Mouse (Mus musculus) lung, postnatal 0 days (tissue): ENCODE measurements around the gene Nkx1-2.

ENCODE experiments used
- CTCF ChIP-seq: IDR thresholded peaks from 2 replicates; pipeline ENCODE4 v1.5.1; 2016; ENCODE audit warnings: antibody characterized with exemption, mild to moderate bottlenecking
- EP300 ChIP-seq: IDR thresholded peaks from 2 replicates; pipeline ENCODE4 v1.6.1; 2016; ENCODE audit warnings: antibody characterized with exemption, mild to moderate bottlenecking, control low read depth

DNA sequence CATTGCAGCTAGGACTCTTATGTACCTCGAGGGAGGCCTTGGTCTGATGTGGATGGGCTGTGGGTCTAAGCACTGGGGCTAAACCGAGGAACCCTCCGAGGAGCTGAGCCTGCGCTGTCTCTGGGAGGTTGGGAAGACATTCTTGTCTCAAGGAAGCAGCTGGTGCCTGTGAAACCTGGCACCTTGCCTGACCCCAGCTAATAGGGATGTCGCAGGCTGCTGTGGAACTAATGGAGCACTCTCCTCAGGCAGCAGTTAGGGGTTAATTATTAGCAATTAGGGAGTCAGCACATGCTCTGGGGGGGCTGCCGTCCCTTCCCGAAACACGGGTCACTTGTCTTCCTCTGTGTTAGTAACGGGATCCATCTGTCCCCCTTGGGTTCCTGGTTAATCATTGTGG is 41.5 kb upstream of the Nkx1-2 start:
- TF ChIP-seq CTCF, result no peak
- no peak for TF ChIP-seq EP300
